Mouse (Mus musculus) heart, embryonic 12.5 days (tissue): ENCODE data around the gene Jup. TPM values are rescaled to one million over a fixed set of nuclear protein-coding genes. Genes with fewer than 3 reads are reported as not detected.
A peak's percentile ranks its signal among the peaks of the same experiment; 100 is the strongest.

Experiments
- ATAC-seq: fragments of 200-750 bp; cut with Nextera tagmentation; 2 replicates; pipeline ENCODE4 v1.8.0; 2017; ENCODE audit warnings: moderate TSS enrichment, moderate library complexity; ENCODE audit not compliant: insufficient number of reproducible peaks, low FRiP score
- H3K27ac ChIP-seq: fragments of 300-500 bp; sonication (generic); 2 replicates; pipeline ENCODE4 v1.5.1; 2016; ENCODE audit warnings: mild to moderate bottlenecking, moderate library complexity; ENCODE audit not compliant: poor library complexity, severe bottlenecking
- H3K27me3 ChIP-seq: fragments of 300-500 bp; sonication (generic); replicated peaks from 2 replicates; pipeline ENCODE4 v1.6.1; 2016; ENCODE audit warnings: mild to moderate bottlenecking, moderate library complexity
- H3K36me3 ChIP-seq: fragments of 300-500 bp; sonication (generic); 2 replicates; pipeline ENCODE4 v1.6.1; 2016; ENCODE audit warnings: mild to moderate bottlenecking, moderate library complexity
- H3K4me1 ChIP-seq: fragments of 300-500 bp; sonication (generic); replicated peaks from 2 replicates; pipeline ENCODE4 v1.6.1; 2016; ENCODE audit warnings: mild to moderate bottlenecking
- H3K4me2 ChIP-seq: fragments of 300-500 bp; sonication (generic); 2 replicates; pipeline ENCODE4 v1.6.1; 2016; ENCODE audit warnings: mild to moderate bottlenecking, moderate library complexity
- H3K4me3 ChIP-seq: fragments of 300-500 bp; sonication (generic); 2 replicates; pipeline ENCODE4 v1.5.1; 2016; ENCODE audit warnings: mild to moderate bottlenecking
- H3K9ac ChIP-seq: fragments of 300-500 bp; sonication (generic); 2 replicates; pipeline ENCODE4 v1.6.1; 2016; ENCODE audit warnings: mild to moderate bottlenecking, moderate library complexity
- H3K9me3 ChIP-seq: fragments of 300-500 bp; sonication (generic); replicated peaks from 2 replicates; pipeline ENCODE4 v1.6.1; 2016; ENCODE audit warnings: mild to moderate bottlenecking, moderate library complexity
- WGBS: fragments of 180-500 bp; shearing (Covaris S2); methylation state at CpG from one replicate; pipeline ENCODE4 v1.1.7; 2016; 5-methylcytosine and 5-hydroxymethylcytosine counted together
- polyA plus RNA-seq: library from polyadenylated mRNA; unstranded; fragments of >200 nt; fragmentation: Nextera tagmentation; extraction: Ambion mirVana; gene quantifications from 2 replicates; pipeline ENCODE4 v1.2.1, GENCODE M21; 2016

Jup gene
- polyA plus RNA-seq: 107 and 109 TPM in 2 replicates

DNA sequence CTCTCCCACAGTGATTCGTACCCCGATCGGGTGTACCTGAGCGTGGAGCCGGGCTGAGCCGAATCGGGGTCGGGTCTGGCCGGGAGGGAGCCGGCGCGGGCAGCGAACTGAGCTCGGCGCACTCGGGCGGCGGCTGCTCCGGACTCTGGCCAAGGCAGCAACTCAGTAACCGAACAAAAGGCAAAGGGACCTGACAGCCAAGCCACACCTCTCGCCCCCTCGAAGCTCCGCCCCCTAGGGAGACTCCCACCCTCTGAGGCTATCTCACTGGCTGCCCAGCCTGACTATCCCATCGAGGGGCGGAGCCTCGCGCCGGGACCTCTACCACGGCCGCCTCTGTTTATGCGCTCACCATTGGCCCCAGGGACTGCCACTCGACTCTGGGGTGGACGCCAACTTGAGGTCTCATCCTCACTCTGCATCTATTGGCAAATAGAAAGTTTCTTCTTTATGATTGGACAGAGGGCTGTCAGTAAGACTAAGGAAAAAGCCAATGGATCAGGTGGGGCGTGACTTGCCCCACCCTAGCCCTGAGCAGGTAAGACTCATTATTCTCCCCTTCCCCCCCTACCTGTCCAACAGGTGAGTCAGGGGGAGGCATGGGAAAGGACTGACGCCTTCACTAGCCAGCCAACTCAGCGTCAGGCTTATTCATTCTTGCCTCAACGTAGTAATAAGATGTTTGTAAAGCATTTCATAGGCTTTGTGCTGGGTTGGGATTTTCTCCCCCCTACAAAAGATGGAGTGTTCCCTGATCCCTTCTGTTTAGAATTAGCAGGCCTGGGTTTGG is at the start of gene Jup:
Gene Jup (minus strand): TSS at position 164 of the 790 bp plus-strand sequence.
- H3K9me3 ChIP-seq: no peaks in the 10 kb centered on the region
- no peaks in the 10 kb centered on the region for H3K27me3 ChIP-seq
- peaks cover 81% of the 10 kb centered on the region for H3K4me1 ChIP-seq
- peaks cover 7% of the 10 kb centered on the region for H3K36me3 ChIP-seq
- H3K4me2 ChIP-seq: peak within 1 kb of the TSS; percentile 81
- WGBS: 1% methylated on average over 37 of the region's 37 CpGs
- peak within 1 kb of the TSS; percentile 95 for H3K9ac ChIP-seq
- H3K27ac ChIP-seq: peak within 1 kb of the TSS; percentile 84
- H3K4me3 ChIP-seq: peak within 1 kb of the TSS; percentile 92
- ATAC-seq: peak; percentile 97

DNA sequence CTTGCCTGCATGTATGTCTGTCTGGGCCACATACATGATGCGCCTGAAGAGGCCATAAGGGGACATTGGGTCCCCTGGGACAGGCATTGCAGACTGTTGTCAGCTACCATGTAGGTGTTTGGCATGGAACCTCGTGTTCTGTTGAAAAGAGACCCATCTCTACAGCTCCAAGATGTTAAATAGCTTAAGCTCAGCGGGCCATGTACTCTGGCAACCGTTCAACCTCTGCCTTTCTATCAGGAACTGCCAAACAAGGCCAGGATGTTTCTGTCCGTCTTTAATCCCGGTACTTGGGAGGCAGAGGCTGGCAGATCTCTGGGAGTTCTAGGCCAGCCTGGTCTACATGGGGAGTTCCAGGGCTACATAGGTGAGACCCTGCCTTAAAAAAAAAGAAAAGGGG is 45.1 kb upstream of the Jup start:
- Histone ChIP-seq H3K36me3 (peaks cover 16% of the 10 kb centered on the region), H3K4me3 (no peak overlapping the region), H3K27ac (no peak overlapping the region), H3K4me2 (no peak overlapping the region), H3K9me3 (no peaks in the 10 kb centered on the region), H3K27me3 (no peaks in the 10 kb centered on the region), H3K4me1 (peaks cover 13% of the 10 kb centered on the region), H3K9ac (no peak overlapping the region)
- no peak for ATAC-seq
- 86% methylated on average over 6 of the region's 6 CpGs for WGBS

DNA sequence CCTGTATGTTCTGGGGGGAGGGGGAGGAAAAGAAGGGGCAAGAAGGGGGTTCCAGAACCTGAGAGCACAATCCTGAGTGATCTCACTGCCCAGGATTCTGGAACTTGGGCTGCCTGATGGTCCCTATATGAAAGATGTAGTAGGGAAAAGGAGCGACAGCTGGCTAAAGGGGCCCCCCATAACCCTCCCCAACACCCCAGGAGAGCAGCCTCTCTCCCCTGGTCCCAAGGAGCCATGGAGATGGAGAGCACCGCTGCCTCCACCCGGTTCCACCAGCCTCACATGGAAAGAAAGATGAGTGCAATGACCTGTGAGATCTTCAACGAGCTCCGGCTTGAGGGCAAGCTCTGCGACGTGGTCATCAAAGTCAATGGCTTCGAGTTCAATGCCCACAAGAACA is 44.2 kb upstream of the Jup start, which contains the start of the genes Nt5c3b and Klhl10:
Gene Nt5c3b (minus strand): TSS at position 12 of the 400 bp plus-strand sequence.
Gene Klhl10 (plus strand): TSS at position 121 of the 400 bp plus-strand sequence.
- H3K4me1 ChIP-seq: peaks cover 13% of the 10 kb centered on the region
- ATAC-seq: no peak
- H3K4me3 ChIP-seq: peak within 1 kb of the TSS; percentile 73
- peak within 1 kb of the TSS; percentile 20; the same call in 1 of the 2 replicates for H3K27ac ChIP-seq
- whole genome bisulfite sequencing: 83% methylated on average over 8 of the region's 8 CpGs
- peaks cover 24% of the 10 kb centered on the region for H3K36me3 ChIP-seq
- H3K4me2 ChIP-seq: peak within 1 kb of the TSS; percentile 80
- H3K27me3 ChIP-seq: no peaks in the 10 kb centered on the region
- no peaks in the 10 kb centered on the region for H3K9me3 ChIP-seq
- H3K9ac ChIP-seq: peak within 1 kb of the TSS; percentile 93

DNA sequence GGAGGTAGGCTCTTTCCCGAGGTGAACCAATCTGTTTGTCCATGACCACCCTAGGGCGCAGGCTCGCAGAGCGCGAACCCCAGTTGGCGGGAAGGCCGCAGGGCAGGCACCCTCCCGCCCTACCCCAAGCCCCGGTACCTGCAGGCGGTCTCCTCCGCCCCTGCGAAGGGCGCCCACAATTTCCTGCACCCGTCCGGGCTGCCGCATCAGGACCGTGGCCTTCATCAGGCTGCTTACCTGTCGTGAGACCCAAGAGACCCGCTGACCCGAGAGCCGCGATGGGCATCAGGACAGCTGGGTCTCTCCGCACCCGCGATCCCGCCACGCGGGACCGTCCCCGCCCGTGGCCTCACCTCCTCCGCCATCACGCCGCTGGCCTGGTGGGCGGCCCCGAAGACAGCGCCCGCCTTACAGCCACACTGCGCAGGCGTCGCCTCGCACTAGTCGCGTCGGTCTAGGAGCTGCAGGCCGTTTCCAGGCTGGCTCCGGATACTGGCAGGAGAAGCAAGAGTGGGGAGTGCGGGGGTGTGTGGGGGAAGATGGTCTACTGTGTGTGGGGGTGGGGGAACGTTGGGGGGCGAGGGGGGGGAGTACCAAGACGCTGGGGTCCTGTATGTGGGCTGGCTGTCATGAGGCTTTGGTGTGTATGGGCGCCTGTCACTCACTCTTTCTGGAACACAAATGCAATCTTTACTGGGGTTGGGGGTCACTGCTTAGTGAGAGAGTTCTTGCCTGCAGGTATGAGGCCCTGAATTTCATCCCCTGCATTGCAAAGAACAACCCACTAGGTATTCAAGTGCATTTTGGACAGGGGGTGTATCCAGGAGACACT is 43.3 kb upstream of the Jup start:
- peak overlapping the region; percentile 93 for H3K9ac ChIP-seq
- 2% methylated on average over 52 of the region's 52 CpGs for WGBS
- peaks cover 13% of the 10 kb centered on the region for H3K4me1 ChIP-seq
- no peaks in the 10 kb centered on the region for H3K9me3 ChIP-seq
- H3K27ac ChIP-seq: peak overlapping the region; percentile 20; the same call in 1 of the 2 replicates
- H3K4me2 ChIP-seq: peak overlapping the region; percentile 80
- H3K36me3 ChIP-seq: peaks cover 33% of the 10 kb centered on the region
- no peaks in the 10 kb centered on the region for H3K27me3 ChIP-seq
- peak; percentile 94 for ATAC-seq
- H3K4me3 ChIP-seq: peak overlapping the region; percentile 73

DNA sequence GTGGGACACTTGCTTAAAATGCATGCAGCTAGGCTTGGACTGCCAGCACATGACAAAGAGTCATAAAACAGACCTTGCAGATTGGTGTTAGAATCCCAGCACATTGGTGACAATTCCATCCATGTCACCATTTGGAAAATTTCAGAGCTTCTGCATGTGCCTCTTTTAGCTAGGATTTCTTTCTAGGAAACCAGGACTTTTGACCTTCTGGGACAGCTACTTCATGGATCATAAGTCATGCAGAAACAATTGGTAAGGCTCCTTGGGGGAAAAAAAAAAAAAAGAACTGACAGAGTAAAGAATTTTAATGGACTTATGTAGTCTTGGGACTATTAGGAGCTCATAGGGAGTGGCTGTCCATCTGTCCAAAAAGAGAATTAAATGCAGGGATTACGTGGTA is 40.3 kb upstream of the Jup start:
- Histone ChIP-seq H3K27me3 (no peaks in the 10 kb centered on the region), H3K4me3 (no peak overlapping the region), H3K4me1 (peaks cover 13% of the 10 kb centered on the region), H3K9ac (no peak overlapping the region), H3K4me2 (no peak overlapping the region), H3K9me3 (no peaks in the 10 kb centered on the region), H3K36me3 (peaks cover 60% of the 10 kb centered on the region), H3K27ac (no peak overlapping the region)
- 83% methylated on average over 1 of the region's 1 CpGs for WGBS
- no peak for ATAC-seq

DNA sequence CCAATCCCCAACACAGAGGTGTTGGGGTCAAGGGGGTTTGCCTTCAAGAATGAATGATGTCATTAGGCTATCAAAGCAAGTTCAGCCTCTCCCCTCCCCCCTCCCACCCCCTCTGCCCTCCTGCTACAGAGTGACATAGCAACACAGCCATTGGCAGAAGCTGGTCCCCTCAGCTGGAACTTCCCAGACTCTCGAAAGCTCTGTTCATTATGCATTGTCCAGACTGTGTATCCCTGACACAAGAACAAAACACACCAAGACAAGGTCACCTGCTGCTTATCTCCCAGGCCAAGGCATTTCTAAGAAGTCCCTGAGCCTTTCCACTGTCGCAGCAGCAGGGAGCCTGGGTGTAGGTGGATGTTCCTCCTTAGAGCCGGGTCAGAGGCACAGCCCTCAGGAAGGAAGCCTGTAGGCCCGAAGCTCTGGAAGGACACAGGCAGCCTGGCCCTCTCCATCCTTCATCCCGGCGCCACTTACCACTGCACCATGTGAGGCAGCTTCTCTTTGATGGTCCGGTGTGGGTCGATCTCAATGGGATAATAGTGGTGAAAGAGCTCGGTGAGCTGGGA is 38.2 kb upstream of the Jup start:
- no peak overlapping the region for H3K9ac ChIP-seq
- WGBS: 80% methylated on average over 9 of the region's 9 CpGs
- no peak overlapping the region for H3K4me2 ChIP-seq
- H3K27ac ChIP-seq: no peak overlapping the region
- no peaks in the 10 kb centered on the region for H3K9me3 ChIP-seq
- H3K36me3 ChIP-seq: peaks cover 67% of the 10 kb centered on the region
- no peak overlapping the region for H3K4me3 ChIP-seq
- H3K4me1 ChIP-seq: peaks cover 27% of the 10 kb centered on the region
- H3K27me3 ChIP-seq: no peaks in the 10 kb centered on the region
- no peak for ATAC-seq

DNA sequence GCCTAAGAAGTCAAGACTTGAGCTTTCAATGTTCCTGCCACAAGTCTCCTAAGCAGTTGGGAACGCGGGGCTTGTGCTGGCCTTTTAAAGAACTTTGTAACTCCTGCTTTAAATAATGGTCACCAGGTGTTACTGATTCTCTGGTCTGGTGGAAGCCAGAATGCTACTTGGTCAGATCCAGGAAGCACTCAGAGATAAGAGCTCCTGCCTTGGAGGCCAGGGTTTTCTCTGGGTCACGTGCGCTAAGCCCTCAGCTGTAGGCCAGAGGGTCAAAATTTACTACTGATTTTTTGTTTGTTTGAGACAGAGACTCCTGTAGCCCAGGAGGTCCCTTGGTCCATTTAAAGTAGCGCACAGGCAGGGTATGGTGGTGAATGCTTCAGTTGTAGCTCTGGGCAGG is 34.4 kb upstream of the Jup start:
- Histone ChIP-seq H3K27me3 (no peaks in the 10 kb centered on the region), H3K9ac (no peak overlapping the region), H3K4me2 (no peak overlapping the region), H3K36me3 (peaks cover 60% of the 10 kb centered on the region), H3K9me3 (no peaks in the 10 kb centered on the region), H3K4me1 (peaks cover 46% of the 10 kb centered on the region), H3K4me3 (no peak overlapping the region), H3K27ac (0 out of 2 replicates have a peak overlapping the region, but pooled peaks have one; percentile 1)
- 63% methylated on average over 5 of the region's 5 CpGs for WGBS
- no peak for ATAC-seq

DNA sequence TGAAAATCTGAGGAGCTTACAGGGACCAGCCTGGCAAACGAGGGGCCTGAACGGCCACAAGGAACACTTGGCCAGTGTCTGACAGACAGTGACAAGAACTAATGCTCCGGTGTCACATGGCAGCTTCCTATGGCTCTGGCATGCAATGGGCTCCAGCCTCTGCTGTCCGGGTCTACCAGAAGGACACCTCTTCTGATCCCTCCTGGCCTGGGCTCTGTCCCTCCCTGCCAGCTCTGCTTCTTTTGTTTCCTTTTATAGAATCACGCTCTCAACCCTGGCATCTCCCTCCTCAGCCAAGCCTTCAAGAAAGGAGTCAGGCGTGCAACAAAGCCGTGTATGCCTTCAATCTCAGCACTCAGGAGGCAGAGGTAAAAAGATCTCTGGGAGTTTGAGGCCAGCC is 32.5 kb upstream of the Jup start:
- Histone ChIP-seq H3K27ac (peak overlapping the region; percentile 80), H3K27me3 (no peaks in the 10 kb centered on the region), H3K4me1 (peaks cover 60% of the 10 kb centered on the region), H3K9me3 (no peaks in the 10 kb centered on the region), H3K4me3 (no peak overlapping the region), H3K9ac (peak overlapping the region; percentile 23; the same call in 1 of the 2 replicates), H3K4me2 (no peak overlapping the region), H3K36me3 (peaks cover 41% of the 10 kb centered on the region)
- ATAC-seq: no peak
- WGBS: 55% methylated on average over 7 of the region's 7 CpGs

DNA sequence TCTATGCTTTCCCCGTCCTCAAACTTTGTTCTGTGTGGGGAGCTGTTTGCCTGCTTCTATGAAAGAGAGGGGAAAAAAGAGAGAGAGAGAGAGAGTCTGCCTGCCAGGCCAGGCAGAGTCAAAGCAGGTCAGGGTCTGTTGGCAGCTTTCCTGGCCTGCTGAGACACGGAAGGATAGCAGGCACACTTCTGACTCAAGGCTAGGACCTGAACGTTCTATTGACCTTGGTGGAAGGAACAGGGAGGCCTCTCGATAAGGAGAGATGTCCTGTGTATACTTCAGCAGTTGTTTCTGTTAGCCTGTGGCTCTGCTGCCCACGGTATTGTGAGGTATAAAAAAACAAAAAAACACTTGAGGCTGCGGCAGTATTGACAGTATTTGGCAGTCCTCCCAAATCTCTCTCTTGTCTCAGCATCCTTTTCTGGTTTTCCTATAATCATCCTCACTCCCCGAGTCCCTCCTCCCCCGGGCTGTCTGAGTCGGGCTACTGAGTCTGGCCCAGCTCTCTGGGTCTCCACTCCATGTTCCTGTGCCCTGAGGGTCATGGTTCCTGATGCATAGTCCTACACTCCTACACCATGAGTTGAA is 31.1 kb upstream of the Jup start:
- 37% methylated on average over 9 of the region's 9 CpGs for WGBS
- Histone ChIP-seq H3K27me3 (no peaks in the 10 kb centered on the region), H3K9ac (no peak overlapping the region; the same call in 1 of the 2 replicates)

DNA sequence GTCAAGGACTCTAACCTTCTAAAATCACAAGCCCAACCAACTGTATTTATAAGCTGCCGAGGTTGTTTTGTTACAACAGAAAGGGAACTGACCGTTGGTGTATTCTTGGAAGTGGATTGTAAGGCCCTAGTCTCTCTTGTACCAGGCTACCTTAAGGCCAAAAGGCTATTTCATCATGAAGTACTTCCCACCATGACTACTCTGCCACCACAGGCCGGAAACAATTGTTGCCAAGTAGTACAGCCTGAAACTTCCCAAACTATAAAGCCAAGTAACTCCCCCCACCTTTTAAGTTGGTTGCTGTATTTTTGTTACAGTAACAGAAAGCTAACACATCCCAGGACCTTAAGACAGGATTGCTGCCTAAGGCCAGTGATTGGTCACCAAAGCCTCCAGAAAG is 29.3 kb upstream of the Jup start:
- Histone ChIP-seq H3K27ac (no peak overlapping the region), H3K4me1 (peaks cover 52% of the 10 kb centered on the region), H3K9me3 (no peaks in the 10 kb centered on the region), H3K27me3 (no peaks in the 10 kb centered on the region), H3K4me3 (no peak overlapping the region), H3K9ac (no peak overlapping the region), H3K36me3 (peaks cover 50% of the 10 kb centered on the region), H3K4me2 (no peak overlapping the region)
- WGBS: 78% methylated on average over 3 of the region's 3 CpGs
- no peak for ATAC-seq

More for the DNA sequence above, 31.1 kb upstream of the Jup start:
- peak overlapping the region; percentile 80 for H3K27ac ChIP-seq
- ATAC-seq: no peak
- H3K4me3 ChIP-seq: no peak overlapping the region
- peaks cover 42% of the 10 kb centered on the region for H3K36me3 ChIP-seq
- no peaks in the 10 kb centered on the region for H3K9me3 ChIP-seq
- 0 out of 2 replicates have a peak overlapping the region, but pooled peaks have one; percentile 2 for H3K4me2 ChIP-seq
- peaks cover 60% of the 10 kb centered on the region for H3K4me1 ChIP-seq
